Mouse (Mus musculus) lung, embryonic 14.5 days (tissue): ENCODE data around the gene Fam20c. TPM values are rescaled to one million over a fixed set of nuclear protein-coding genes. Genes with fewer than 3 reads are reported as not detected.

ENCODE experiments used
- ATAC-seq: fragments of 200-750 bp; cut with Nextera tagmentation; 2 replicates; pipeline ENCODE4 v1.8.0; 2017; ENCODE audit warnings: mild to moderate bottlenecking, moderate TSS enrichment, moderate library complexity; ENCODE audit not compliant: insufficient read depth
- DNase-seq: peaks from one replicate; pipeline ENCODE4 v3.0.0-alpha.2; 2015
- H3K27ac ChIP-seq: fragments of 300-500 bp; sonication (generic); 2 replicates; pipeline ENCODE4 v1.5.1; 2014; ENCODE audit warnings: low read depth, mild to moderate bottlenecking, moderate library complexity
- H3K27me3 ChIP-seq: fragments of 300-500 bp; sonication (generic); 2 replicates; pipeline ENCODE4 v1.6.1; 2014; ENCODE audit warnings: low read length, control low read depth; ENCODE audit not compliant: insufficient read depth
- H3K36me3 ChIP-seq: fragments of 300-500 bp; sonication (generic); 2 replicates; pipeline ENCODE4 v1.6.1; 2014; ENCODE audit warnings: control low read depth; ENCODE audit not compliant: insufficient read depth
- H3K4me1 ChIP-seq: fragments of 300-500 bp; sonication (generic); 2 replicates; pipeline ENCODE4 v1.6.1; 2014; ENCODE audit warnings: antibody characterized with exemption, control low read depth; ENCODE audit not compliant: insufficient read depth
- H3K4me2 ChIP-seq: fragments of 300-500 bp; sonication (generic); 2 replicates; pipeline ENCODE4 v1.6.1; 2014; ENCODE audit warnings: mild to moderate bottlenecking
- H3K4me3 ChIP-seq: fragments of 300-500 bp; sonication (generic); 2 replicates; pipeline ENCODE4 v1.5.1; 2014; ENCODE audit warnings: low read depth, low read length
- H3K9ac ChIP-seq: fragments of 300-500 bp; sonication (generic); 2 replicates; pipeline ENCODE4 v1.6.1; 2014
- H3K9me3 ChIP-seq: fragments of 300-500 bp; sonication (generic); 2 replicates; pipeline ENCODE4 v1.6.1; 2016; ENCODE audit warnings: low read depth, low read length, control low read depth
- CTCF ChIP-seq: IDR thresholded peaks from 2 replicates; pipeline ENCODE4 v1.5.1; 2016; ENCODE audit warnings: antibody characterized with exemption, low read depth
- WGBS: fragments of 180-500 bp; shearing (Covaris S2); extraction: QIAGEN DNeasy Blood & Tissue Kit; methylation state at CpG from one replicate; pipeline ENCODE4 v1.1.7; 2014; 5-methylcytosine and 5-hydroxymethylcytosine counted together
- polyA plus RNA-seq: library from polyadenylated mRNA; unstranded; fragments of >200 nt; fragmentation: Nextera tagmentation; extraction: Ambion mirVana; gene quantifications from 2 replicates; pipeline ENCODE4 v1.2.1, GENCODE M21; 2014

The Fam20c gene
- 7.3 and 8.4 TPM in 2 replicates for polyA plus RNA-seq

DNA sequence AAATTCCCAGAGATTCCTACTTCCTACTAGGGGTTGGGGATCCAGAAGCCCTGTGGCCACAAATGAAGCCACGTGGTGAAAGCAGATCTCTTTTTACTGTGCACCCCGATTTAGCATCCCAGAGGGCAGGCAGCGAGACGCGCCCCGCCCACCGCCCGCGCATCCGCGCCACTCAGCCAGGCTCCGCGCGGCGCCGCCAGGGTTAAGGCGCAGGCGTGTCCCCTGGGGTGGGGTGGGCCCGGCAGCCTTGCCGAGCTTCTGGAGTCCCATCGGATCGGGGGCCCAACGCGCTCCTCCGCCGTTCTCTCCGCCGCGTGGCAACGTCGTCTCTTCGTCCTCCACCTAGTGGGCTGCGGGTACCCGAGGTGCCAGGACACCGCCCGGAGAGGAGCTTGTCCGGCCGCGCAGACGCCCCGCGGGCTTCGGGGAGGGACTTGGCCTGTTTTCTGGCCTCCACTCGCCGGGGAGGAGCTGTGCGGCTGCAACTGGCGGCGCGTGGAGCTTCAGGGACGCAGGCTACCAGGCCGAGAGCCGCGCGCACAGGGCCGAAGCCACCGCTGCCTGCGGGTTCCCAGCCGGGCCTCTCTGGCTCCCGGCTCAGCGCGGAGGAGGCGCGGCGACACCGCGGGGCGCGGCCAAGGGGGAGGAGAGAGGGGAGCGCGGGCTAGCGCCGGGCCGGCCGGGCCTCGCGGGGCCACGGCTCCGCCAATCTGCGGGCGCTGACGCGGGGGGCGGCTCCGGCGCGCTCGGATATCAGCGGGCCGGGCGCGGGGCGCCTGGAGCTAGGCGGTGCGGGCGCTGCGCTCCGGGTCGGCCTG is at the start of gene Fam20c:
Fam20c (plus strand) TSS at position 212 of the 818 bp plus-strand sequence.
- ATAC-seq: peak; percentile 91
- no peak for TF ChIP-seq CTCF
- H3K4me1 ChIP-seq: peaks cover 15% of the 10 kb centered on the region

DNA sequence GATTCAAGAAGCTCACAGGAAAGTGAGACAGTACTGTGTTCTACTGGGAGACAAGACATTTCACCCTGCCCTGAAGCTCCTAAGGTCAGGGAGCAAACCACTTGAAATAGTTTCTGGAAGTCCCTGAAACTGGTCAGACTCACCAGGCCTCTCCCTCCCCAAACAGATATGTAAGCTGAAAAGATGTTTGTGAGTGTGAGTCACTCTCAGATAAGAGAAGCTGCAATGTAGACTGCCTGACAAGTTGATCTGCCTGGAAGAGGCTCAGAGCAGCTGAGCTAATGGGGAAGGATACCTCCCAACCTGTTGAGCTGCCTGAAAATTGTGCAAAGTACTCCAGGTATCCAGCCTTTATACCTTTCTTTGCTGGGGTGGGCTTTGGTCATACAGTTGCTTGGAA is 46.9 kb upstream of the Fam20c start:
- no peaks in the 10 kb centered on the region for H3K4me1 ChIP-seq
- no peak for ATAC-seq
- DNase-seq: no peak
- no peaks in the 10 kb centered on the region for H3K27me3 ChIP-seq
- TF ChIP-seq CTCF: no peak
- H3K9me3 ChIP-seq: no peaks in the 10 kb centered on the region
- no peak overlapping the region for H3K4me2 ChIP-seq
- H3K27ac ChIP-seq: no peak overlapping the region
- H3K36me3 ChIP-seq: no peaks in the 10 kb centered on the region
- no peak overlapping the region for H3K4me3 ChIP-seq
- H3K9ac ChIP-seq: no peak overlapping the region

More for the DNA sequence above, at the start of gene Fam20c:
- H3K27ac ChIP-seq: peak within 1 kb of the TSS; percentile 90
- H3K27me3 ChIP-seq: peaks cover 31% of the 10 kb centered on the region
- H3K9me3 ChIP-seq: no peaks in the 10 kb centered on the region
- peak; percentile 86 for DNase-seq
- H3K4me2 ChIP-seq: peak within 1 kb of the TSS; percentile 91
- H3K36me3 ChIP-seq: no peaks in the 10 kb centered on the region; the same call in 1 of the 2 replicates
- peak within 1 kb of the TSS; percentile 65 for H3K4me3 ChIP-seq
- under 1% methylated on average over 95 of the region's 98 CpGs for WGBS
- H3K9ac ChIP-seq: peak within 1 kb of the TSS; percentile 79

DNA sequence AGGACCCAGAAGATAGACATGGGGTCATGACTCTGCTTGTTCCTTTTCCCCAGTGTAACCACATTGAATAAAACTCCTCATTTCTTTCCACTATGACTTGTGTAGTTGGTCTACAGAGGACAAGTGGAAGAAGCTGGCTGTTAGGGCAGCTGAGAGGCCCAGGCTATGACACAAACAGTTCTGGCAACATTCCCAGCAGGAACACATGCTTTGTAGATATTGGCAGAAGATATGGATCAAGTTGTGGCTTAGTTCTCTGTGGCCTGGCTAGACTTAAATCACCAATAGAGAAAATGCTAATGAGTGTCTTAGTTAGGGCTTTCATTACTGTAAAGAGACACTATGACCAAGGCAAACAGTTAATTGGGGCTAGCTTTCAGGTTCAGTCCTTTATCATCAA is 45.7 kb upstream of the Fam20c start:
- DNase-seq: no peak
- Histone ChIP-seq H3K4me3 (no peak overlapping the region), H3K9ac (no peak overlapping the region), H3K27me3 (no peaks in the 10 kb centered on the region), H3K4me1 (no peaks in the 10 kb centered on the region), H3K36me3 (no peaks in the 10 kb centered on the region), H3K4me2 (no peak overlapping the region), H3K9me3 (no peaks in the 10 kb centered on the region), H3K27ac (no peak overlapping the region)
- TF ChIP-seq CTCF: no peak
- no peak for ATAC-seq

DNA sequence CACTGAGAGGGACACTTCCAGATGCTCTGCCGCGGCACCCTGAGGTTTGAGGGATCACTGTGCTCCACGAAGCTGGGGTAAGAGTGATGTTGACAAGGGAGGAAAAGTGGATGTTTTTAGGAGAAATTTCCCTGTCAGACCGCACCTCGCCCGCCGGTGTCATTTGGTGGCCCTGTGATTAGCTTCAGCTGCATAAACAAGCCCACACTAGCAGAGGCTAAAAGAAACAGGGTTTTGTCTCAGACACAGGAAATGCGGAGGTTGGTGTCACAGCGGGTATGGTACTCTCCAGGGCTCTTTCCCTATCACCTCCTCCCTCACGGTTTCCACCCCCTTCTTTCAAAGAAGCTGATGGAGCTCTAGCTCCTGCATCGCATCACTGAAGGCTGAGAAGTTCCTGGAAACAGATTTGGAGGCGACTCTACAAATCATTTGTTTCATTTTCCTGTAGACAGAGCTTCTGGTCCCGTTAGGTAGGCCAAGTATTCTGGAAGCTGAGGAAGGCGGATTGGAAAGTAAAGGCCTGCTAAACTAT is 38.7 kb upstream of the Fam20c start:
- Histone ChIP-seq H3K4me1 (no peaks in the 10 kb centered on the region), H3K9me3 (no peaks in the 10 kb centered on the region), H3K36me3 (no peaks in the 10 kb centered on the region), H3K9ac (no peak overlapping the region), H3K4me2 (no peak overlapping the region), H3K27me3 (no peaks in the 10 kb centered on the region), H3K4me3 (no peak overlapping the region), H3K27ac (no peak overlapping the region)
- WGBS: 19% methylated on average over 14 of the region's 14 CpGs
- no peak for TF ChIP-seq CTCF
- DNase-seq (no peak), ATAC-seq (no peak)

DNA sequence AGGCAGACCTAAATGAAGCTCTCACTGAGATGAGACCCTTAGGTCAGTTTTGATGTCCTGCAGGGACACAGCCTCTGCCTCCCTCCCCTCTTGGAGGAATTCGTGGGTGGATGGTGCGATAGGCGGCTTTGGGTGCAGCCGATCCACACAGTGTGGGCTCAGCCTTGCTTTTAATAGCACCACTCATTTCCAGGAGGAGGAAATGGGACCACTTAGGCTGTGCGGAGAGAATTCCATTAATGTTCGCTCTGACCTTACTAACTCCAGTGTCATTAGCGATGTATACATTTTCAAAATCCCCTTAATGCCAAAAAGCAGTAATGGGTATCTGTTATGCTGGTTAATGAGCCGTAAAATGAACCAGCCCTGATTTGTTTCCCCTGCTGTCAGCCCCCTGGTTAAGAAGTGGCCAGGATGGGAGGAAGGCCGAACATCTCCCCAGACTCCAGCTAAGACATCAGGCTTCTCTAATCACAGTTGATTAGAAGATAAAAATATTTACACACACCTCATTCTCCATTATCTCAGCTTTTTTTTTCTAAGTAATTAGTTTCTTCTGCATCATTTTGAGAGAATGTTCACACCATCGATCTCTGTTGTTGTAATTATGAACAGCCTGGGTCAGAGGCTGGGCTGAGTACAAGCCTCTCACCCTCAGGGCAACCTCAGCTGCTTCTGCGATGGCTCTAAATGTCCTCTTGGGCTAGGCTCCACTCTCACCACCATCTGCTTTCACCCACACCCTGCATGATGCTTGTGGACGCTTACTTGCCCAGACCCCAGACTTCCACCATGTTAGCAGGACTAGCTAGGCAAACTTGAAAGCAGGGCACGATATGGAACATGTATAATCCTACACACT is 33.8 kb upstream of the Fam20c start:
- no peaks in the 10 kb centered on the region for H3K9me3 ChIP-seq
- no peak for TF ChIP-seq CTCF
- DNase-seq (peak; percentile 9), ATAC-seq (no peak)
- H3K27me3 ChIP-seq: no peaks in the 10 kb centered on the region
- H3K4me3 ChIP-seq: no peak overlapping the region
- no peaks in the 10 kb centered on the region for H3K4me1 ChIP-seq
- H3K9ac ChIP-seq: no peak overlapping the region
- 32% methylated on average over 13 of the region's 13 CpGs for WGBS
- no peaks in the 10 kb centered on the region for H3K36me3 ChIP-seq
- no peak overlapping the region for H3K4me2 ChIP-seq
- no peak overlapping the region for H3K27ac ChIP-seq

DNA sequence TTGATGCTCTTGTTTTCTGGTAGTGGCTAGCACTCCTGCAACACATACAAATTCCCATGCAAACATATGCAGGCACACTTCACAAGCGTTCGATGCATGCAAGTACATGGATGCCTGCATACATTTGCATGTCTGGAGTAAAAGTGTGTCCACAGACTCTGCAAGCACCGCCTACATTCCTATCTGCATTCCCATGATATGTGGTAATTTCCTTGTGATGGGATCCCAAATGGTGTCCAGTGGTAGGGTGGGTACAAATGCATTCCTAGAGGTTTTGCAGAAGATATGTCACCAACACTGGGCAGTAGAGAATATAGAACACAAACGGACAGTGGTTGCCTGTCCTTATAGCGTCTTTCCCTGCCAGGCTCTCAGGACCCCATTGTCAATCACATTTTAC is 29.9 kb upstream of the Fam20c start:
- DNase-seq (no peak), ATAC-seq (no peak)
- Histone ChIP-seq H3K36me3 (no peaks in the 10 kb centered on the region), H3K27ac (no peak overlapping the region), H3K27me3 (no peaks in the 10 kb centered on the region), H3K4me1 (no peaks in the 10 kb centered on the region), H3K4me2 (no peak overlapping the region), H3K9ac (no peak overlapping the region), H3K9me3 (no peaks in the 10 kb centered on the region), H3K4me3 (no peak overlapping the region)
- whole genome bisulfite sequencing: 78% methylated on average over 5 of the region's 5 CpGs
- TF ChIP-seq CTCF: no peak

DNA sequence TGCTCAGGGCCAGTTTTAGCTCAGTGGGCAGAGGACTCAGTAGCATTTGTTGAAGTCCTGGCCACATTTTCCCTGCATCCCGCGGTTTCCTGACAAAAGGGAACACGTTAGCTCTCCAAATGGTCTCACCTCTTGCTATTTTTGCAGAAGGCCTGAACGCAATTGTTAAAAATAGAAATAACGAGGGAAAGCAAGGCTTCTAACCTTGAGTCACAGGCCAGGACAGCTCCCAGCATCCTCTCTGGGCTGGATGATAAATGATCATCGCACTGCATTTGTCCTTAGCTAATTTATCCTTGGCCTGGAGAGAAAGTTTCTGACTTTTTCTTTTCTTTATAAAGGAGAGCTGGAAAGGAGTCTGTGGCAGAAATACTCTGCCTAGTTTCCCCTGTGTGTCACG is 29.2 kb upstream of the Fam20c start:
- TF ChIP-seq CTCF: no peak
- DNase-seq: no peak
- H3K4me2 ChIP-seq: no peak overlapping the region
- no peaks in the 10 kb centered on the region for H3K36me3 ChIP-seq
- no peaks in the 10 kb centered on the region for H3K9me3 ChIP-seq
- ATAC-seq: no peak
- H3K4me3 ChIP-seq: no peak overlapping the region
- WGBS: 47% methylated on average over 7 of the region's 7 CpGs
- no peak overlapping the region for H3K27ac ChIP-seq
- no peaks in the 10 kb centered on the region for H3K4me1 ChIP-seq
- no peaks in the 10 kb centered on the region for H3K27me3 ChIP-seq
- H3K9ac ChIP-seq: no peak overlapping the region
